Mouse (Mus musculus): ENCODE measurements at regions not wholly inside any gene's neighbourhood (a gene's known extent, or its start where the extent isn't known, plus 50 kb on each side); places are given as distances from the start of the nearest gene placed in this dataset.
A peak's percentile ranks its signal among the peaks of the same experiment; 100 is the strongest.

GRCm38 (mm10) chr8:15318082-15318816, 272.4 kb upstream of the BB014433 start:
- Histone ChIP-seq H3K4me1 (ENCODE audit: insufficient read depth, low read length) (no peaks in the 10 kb centered on the region), H3K4me2 (ENCODE audit: low read depth, low read length, poor library complexity, severe bottlenecking) (no peak overlapping the region), H3K27ac (ENCODE audit: low read depth, low read length) (no peak overlapping the region), H3K36me3 (ENCODE audit: insufficient read depth, low read length) (no peaks in the 10 kb centered on the region), H3K9ac (replicated peaks; ENCODE audit: low read length, poor library complexity, severe bottlenecking) (no peak overlapping the region), H3K4me3 (ENCODE audit: low read depth, low read length) (no peak overlapping the region), H3K27me3 (ENCODE audit: insufficient read depth, low read length) (no peaks in the 10 kb centered on the region), H3K9me3 (ENCODE audit: low read length) (no peaks in the 10 kb centered on the region)
- DNase-seq (ENCODE audit: low spot score) (no peak), ATAC-seq (ENCODE audit: low FRiP score) (no peak)
- WGBS: 87% methylated on average over 16 of the region's 16 CpGs
- TF ChIP-seq CTCF (IDR thresholded peaks at IDR 0.05): no peak

GRCm38 (mm10) chr8:15313481-15313880, 267.6 kb upstream of the BB014433 start:
- Histone ChIP-seq H3K27ac (ENCODE audit: low read depth, low read length) (no peak overlapping the region), H3K27me3 (ENCODE audit: insufficient read depth, low read length) (no peaks in the 10 kb centered on the region), H3K4me1 (ENCODE audit: insufficient read depth, low read length) (no peaks in the 10 kb centered on the region), H3K36me3 (ENCODE audit: insufficient read depth, low read length) (no peaks in the 10 kb centered on the region), H3K4me2 (ENCODE audit: low read depth, low read length, poor library complexity, severe bottlenecking) (no peak overlapping the region), H3K9me3 (ENCODE audit: low read length) (no peaks in the 10 kb centered on the region), H3K9ac (replicated peaks; ENCODE audit: low read length, poor library complexity, severe bottlenecking) (no peak overlapping the region), H3K4me3 (ENCODE audit: low read depth, low read length) (no peak overlapping the region)
- DNase-seq (ENCODE audit: low spot score) (no peak), ATAC-seq (ENCODE audit: low FRiP score) (no peak)
- 82% methylated on average over 5 of the region's 5 CpGs for whole genome bisulfite sequencing
- TF ChIP-seq CTCF (IDR thresholded peaks at IDR 0.05): no peak

- no peak for ATAC-seq (ENCODE audit: low FRiP score)
- no peaks in the 10 kb centered on the region for H3K9me3 ChIP-seq (ENCODE audit: low read length)
- no peak overlapping the region for H3K9ac ChIP-seq (replicated peaks; ENCODE audit: low read length, poor library complexity, severe bottlenecking)
- H3K27ac ChIP-seq (ENCODE audit: low read depth, low read length): no peak overlapping the region
- no peaks in the 10 kb centered on the region for H3K27me3 ChIP-seq (ENCODE audit: insufficient read depth, low read length)
- no peak for TF ChIP-seq CTCF (IDR thresholded peaks at IDR 0.05)
- WGBS: 57% methylated on average over 4 of the region's 4 CpGs
- H3K4me1 ChIP-seq (ENCODE audit: insufficient read depth, low read length): no peaks in the 10 kb centered on the region
- DNase-seq (ENCODE audit: low spot score): peak; percentile 25
- no peak overlapping the region for H3K4me2 ChIP-seq (ENCODE audit: low read depth, low read length, poor library complexity, severe bottlenecking)
- H3K4me3 ChIP-seq (ENCODE audit: low read depth, low read length): no peak overlapping the region
- no peaks in the 10 kb centered on the region for H3K36me3 ChIP-seq (ENCODE audit: insufficient read depth, low read length)
These were observed 265.6 kb upstream of the BB014433 start for GRCm38 (mm10) chr8:15311509-15311908.

GRCm38 (mm10) chr8:15311045-15311444, 265.2 kb upstream of the BB014433 start:
- no peak for ATAC-seq (ENCODE audit: low FRiP score)
- TF ChIP-seq CTCF (IDR thresholded peaks at IDR 0.05): peak; percentile 56
- Histone ChIP-seq H3K27ac (ENCODE audit: low read depth, low read length) (no peak overlapping the region), H3K27me3 (ENCODE audit: insufficient read depth, low read length) (no peaks in the 10 kb centered on the region), H3K4me2 (ENCODE audit: low read depth, low read length, poor library complexity, severe bottlenecking) (no peak overlapping the region), H3K4me1 (ENCODE audit: insufficient read depth, low read length) (no peaks in the 10 kb centered on the region), H3K4me3 (ENCODE audit: low read depth, low read length) (no peak overlapping the region), H3K9me3 (ENCODE audit: low read length) (no peaks in the 10 kb centered on the region), H3K36me3 (ENCODE audit: insufficient read depth, low read length) (no peaks in the 10 kb centered on the region), H3K9ac (replicated peaks; ENCODE audit: low read length, poor library complexity, severe bottlenecking) (no peak overlapping the region)
- WGBS: 84% methylated on average over 7 of the region's 7 CpGs
- DNase-seq (ENCODE audit: low spot score): peak; percentile 60

GRCm38 (mm10) chr8:15304143-15304677, 258.3 kb upstream of the BB014433 start:
- no peaks in the 10 kb centered on the region for H3K9me3 ChIP-seq (ENCODE audit: low read length)
- no peak overlapping the region for H3K27ac ChIP-seq (ENCODE audit: low read depth, low read length)
- no peak overlapping the region for H3K4me2 ChIP-seq (ENCODE audit: low read depth, low read length, poor library complexity, severe bottlenecking)
- TF ChIP-seq CTCF (IDR thresholded peaks at IDR 0.05): no peak
- H3K36me3 ChIP-seq (ENCODE audit: insufficient read depth, low read length): no peaks in the 10 kb centered on the region
- H3K4me1 ChIP-seq (ENCODE audit: insufficient read depth, low read length): no peaks in the 10 kb centered on the region
- no peaks in the 10 kb centered on the region for H3K27me3 ChIP-seq (ENCODE audit: insufficient read depth, low read length)
- ATAC-seq (ENCODE audit: low FRiP score): no peak
- no peak for DNase-seq (ENCODE audit: low spot score)
- 80% methylated on average over 2 of the region's 2 CpGs for WGBS
- no peak overlapping the region for H3K9ac ChIP-seq (replicated peaks; ENCODE audit: low read length, poor library complexity, severe bottlenecking)
- no peak overlapping the region for H3K4me3 ChIP-seq (ENCODE audit: low read depth, low read length)

- Histone ChIP-seq H3K4me1 (ENCODE audit: insufficient read depth, low read length) (no peaks in the 10 kb centered on the region), H3K9me3 (ENCODE audit: low read length) (no peaks in the 10 kb centered on the region), H3K36me3 (ENCODE audit: insufficient read depth, low read length) (no peaks in the 10 kb centered on the region), H3K4me3 (ENCODE audit: low read depth, low read length) (no peak overlapping the region), H3K4me2 (ENCODE audit: low read depth, low read length, poor library complexity, severe bottlenecking) (no peak overlapping the region), H3K27ac (ENCODE audit: low read depth, low read length) (no peak overlapping the region), H3K9ac (replicated peaks; ENCODE audit: low read length, poor library complexity, severe bottlenecking) (no peak overlapping the region), H3K27me3 (ENCODE audit: insufficient read depth, low read length) (no peaks in the 10 kb centered on the region)
- no peak for TF ChIP-seq CTCF (IDR thresholded peaks at IDR 0.05)
- peak; percentile 13 for DNase-seq (ENCODE audit: low spot score)
- no peak for ATAC-seq (ENCODE audit: low FRiP score)
- WGBS: 34% methylated on average over 5 of the region's 5 CpGs
These were observed 227.9 kb upstream of the BB014433 start for GRCm38 (mm10) chr8:15273775-15274174.

Measured in midbrain, postnatal 0 days (tissue).